Mouse (Mus musculus): ENCODE results near the gene Atad1. TPM values are rescaled to one million over a fixed set of nuclear protein-coding genes. Genes with fewer than 3 reads are reported as not detected.
"Not testable (repeated sequence)": the region's sequence is repeated elsewhere in the genome, so short reads cannot be mapped to it uniquely, and the experiment has no call there.

The Atad1 gene
- total RNA-seq, 2 experiments from 2014 or later = 104 to 105 TPM

GRCm38 (mm10) chr19:32702191-32702590 is 37.4 kb downstream of the Atad1 start:
- no peak for DNase-seq (ENCODE audit: low spot score in 2 of 2)
- intact Hi-C loops (cut with DNase I) = no loop called here

DNA sequence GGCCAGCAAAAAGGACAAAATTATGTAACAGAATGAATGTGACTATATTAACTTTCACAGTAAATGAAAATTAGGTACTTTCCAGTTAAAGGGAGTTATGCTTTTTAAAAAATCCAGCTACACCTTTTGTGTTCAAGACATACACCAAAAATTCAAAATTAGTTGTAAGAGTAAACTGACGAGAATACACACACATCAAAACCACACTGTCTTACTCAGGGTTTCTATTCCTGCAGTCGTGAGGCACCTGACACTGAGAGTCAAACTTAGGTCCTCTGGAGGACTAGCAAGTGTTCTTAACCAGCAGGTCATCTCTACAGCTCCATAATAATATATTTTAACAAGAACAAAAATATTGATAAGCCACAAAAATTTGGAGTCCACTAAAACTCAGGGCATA is 42.9 kb downstream of the Atad1 start:
- intact Hi-C loops (cut with DNase I) = no loop called here
- no peak for DNase-seq (ENCODE audit: low spot score in 2 of 2)

- peak in 1 of 2 experiments; percentile 22 for DNase-seq (ENCODE audit: low spot score in 2 of 2)
- intact Hi-C loops (cut with DNase I) = loop anchor here (5.0 to 10.0 kb wide), 2 partner anchors 192 to 715 kb away; no protein-coding TSS in a partner anchor
These were observed 49.9 kb downstream of the Atad1 start for GRCm38 (mm10) chr19:32689724-32690123.

GRCm38 (mm10) chr19:32688227-32688626 is 51.4 kb downstream of the Atad1 start:
- intact Hi-C loops (cut with DNase I) = loop anchor here (5.0 to 10.0 kb wide), 2 partner anchors 191 to 713 kb away; no protein-coding TSS in a partner anchor
- not testable (repeated sequence) for DNase-seq (ENCODE audit: low spot score in 2 of 2)

- intact Hi-C loops (cut with DNase I) = loop anchor here (5.0 to 10.0 kb wide), 2 partner anchors 190 to 713 kb away; no protein-coding TSS in a partner anchor
- peak in 1 of 2 experiments; percentile 77 for DNase-seq (ENCODE audit: low spot score in 2 of 2)
These were observed 51.9 kb downstream of the Atad1 start for GRCm38 (mm10) chr19:32687721-32688120.

DNA sequence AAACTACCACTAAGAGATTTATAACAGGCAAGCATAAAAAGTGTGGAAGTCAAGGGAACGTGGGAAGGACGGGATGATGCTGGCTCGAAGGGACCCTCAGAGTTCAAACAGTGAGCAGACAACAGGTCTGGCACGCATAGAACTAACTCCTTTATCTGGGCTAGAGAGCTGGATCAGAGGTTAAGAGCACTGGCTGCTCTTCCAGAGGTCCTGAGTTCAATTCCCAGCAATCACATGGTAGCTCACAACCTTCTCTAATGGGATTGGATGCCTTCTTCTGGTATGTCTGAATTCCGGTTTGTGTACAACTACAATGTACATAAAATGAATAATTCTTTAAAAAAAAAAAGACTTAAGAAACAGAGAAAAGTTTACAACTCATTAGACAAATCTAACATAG is 56.5 kb downstream of the Atad1 start:
- no peak for DNase-seq (ENCODE audit: low spot score in 2 of 2)
- intact Hi-C loops (cut with DNase I) = loop anchor here (10.0 kb wide), 1 partner anchor 708 kb away; no protein-coding TSS in a partner anchor

GRCm38 (mm10) chr19:32680894-32681293 is 58.7 kb downstream of the Atad1 start:
- no peak for DNase-seq (ENCODE audit: low spot score in 2 of 2)
- intact Hi-C loops (cut with DNase I) = loop anchor here (10.0 kb wide), 1 partner anchor 706 kb away; no protein-coding TSS in a partner anchor

- DNase-seq (ENCODE audit: low spot score in 2 of 2) = no peak
- intact Hi-C loops (cut with DNase I) = no loop called here
These were observed 63.8 kb downstream of the Atad1 start for GRCm38 (mm10) chr19:32675766-32676165.

DNA sequence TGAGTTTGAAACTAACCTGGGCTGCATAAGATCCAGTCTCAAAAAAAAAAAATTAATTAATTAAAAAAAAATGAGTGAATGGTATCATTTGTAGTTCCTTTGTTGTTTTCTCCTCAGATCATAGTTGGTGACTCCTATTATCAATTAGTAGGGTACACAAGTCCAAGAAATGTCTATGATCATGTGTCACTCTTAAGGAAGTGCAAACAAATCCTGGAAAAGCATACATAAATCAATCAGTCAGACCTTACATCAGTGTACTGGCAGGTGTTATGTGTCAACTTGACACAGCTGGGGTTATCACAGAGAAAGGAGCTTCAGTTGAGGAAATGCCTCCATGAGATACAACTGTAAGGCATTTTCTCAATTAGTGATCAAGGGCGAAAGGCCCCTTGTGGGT is 71.8 kb downstream of the Atad1 start:
- intact Hi-C loops (cut with DNase I); DNase-seq (ENCODE audit: low spot score in 2 of 2): not testable (repeated sequence)

DNA sequence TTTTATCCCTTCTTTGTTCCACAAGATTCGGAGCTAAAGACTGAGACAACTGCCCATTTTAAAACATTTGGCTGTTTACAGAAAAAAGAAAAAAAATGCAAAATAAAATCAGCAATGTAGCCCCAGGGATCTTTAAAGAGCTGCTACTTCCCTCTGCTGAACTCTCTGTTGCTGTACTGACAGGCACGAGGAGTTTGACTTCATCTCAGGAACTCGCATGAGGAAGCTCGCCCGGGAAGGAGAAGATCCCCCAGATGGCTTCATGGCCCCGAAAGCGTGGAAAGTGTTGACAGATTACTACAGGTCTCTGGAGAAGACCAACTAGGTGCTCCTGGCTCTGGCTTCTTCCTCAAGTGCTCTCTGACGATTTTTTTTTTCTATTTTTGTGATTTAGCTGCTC is 74.3 kb downstream of the Atad1 start:
- DNase-seq (ENCODE audit: low spot score in 2 of 2) = no peak
- intact Hi-C loops (cut with DNase I) = no loop called here

GRCm38 (mm10) chr19:32662936-32663335 is 76.7 kb downstream of the Atad1 start:
- intact Hi-C loops (cut with DNase I) = no loop called here
- no peak for DNase-seq (ENCODE audit: low spot score in 2 of 2)

DNA sequence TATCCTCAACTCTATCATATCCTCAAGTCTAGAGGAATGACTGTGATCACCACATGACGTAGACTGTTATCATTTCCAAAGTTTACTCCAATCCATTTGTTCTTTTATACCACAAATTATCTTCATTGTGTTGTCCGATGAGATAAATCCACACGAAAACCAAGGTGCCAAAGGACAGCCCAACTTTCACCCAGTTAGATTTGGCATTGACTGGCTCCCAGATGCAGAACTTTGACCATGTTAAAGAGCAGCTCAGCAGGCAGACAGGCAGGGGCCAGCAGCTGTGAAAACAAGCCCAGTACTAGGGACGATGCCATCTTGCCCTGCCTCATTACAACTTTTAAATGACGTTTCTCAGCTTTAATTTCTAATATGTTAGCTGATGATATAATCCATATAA is 80.2 kb downstream of the Atad1 start:
- intact Hi-C loops (cut with DNase I) = no loop called here
- no peak for DNase-seq (ENCODE audit: low spot score in 2 of 2)

DNA sequence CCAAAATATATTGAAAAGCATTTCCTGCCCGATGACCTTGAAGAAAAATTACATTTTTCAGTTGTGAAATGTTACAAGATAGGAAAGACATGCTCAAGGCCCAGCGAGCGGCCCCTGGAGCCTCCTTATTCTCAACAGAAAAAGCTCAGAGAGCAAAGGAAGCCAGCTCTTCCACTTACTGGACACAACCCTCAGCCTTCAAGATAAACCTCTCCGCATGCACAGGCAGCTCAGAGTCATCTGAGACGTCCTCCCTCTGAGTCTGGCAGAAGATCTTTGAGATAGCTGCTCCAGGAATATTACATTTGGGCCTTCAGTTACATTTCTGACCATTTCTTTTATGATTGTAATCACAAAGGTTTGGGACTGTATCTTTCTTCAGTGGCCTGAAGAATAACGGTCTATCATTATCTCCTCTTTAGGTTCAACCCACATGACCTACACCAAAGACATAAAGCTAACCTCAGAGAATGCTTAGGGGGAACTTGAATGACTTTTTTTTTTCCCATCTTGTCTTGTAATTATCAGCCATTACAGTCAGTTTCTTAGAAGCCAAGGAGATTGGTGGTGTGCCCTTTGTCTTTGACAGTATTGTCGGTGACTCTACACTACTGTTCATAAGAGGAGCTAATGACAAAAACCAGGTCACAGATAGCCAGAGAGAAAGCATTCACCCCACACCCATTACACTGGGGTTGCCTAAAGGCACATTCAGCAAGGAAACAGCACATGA is 85.8 kb downstream of the Atad1 start:
- intact Hi-C loops (cut with DNase I) = no loop called here
- no peak for DNase-seq (ENCODE audit: low spot score in 2 of 2)

- no peak for DNase-seq (ENCODE audit: low spot score in 2 of 2)
- intact Hi-C loops (cut with DNase I) = no loop called here
These were observed 86.5 kb downstream of the Atad1 start for GRCm38 (mm10) chr19:32653122-32653521.

- intact Hi-C loops (cut with DNase I) = no loop called here
- no peak for DNase-seq (ENCODE audit: low spot score in 2 of 2)
These were observed 88.5 kb downstream of the Atad1 start for GRCm38 (mm10) chr19:32651046-32651445.

GRCm38 (mm10) chr19:32648019-32648571 is 91.5 kb downstream of the Atad1 start:
- DNase-seq (ENCODE audit: low spot score in 2 of 2) = no peak
- intact Hi-C loops (cut with DNase I) = no loop called here

DNA sequence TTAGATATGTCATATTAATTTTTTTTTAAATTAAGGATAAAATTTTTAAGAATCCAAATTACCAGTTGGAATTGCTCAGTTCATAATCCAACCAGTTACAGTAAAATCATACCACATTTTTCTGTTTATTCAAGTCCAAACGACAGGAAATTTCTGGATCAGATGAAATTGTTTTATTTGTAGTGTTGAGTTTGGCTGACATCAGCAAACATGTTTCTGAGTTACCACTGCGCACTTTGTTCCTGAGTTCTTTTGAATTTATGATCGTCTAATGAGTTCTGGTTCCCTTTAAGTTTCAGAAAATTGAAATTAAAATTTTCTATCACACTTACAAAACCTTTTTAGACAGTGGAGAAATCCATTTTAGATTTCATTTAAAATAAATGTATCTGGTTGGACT is 93.2 kb downstream of the Atad1 start:
- no peak for DNase-seq (ENCODE audit: low spot score in 2 of 2)
- intact Hi-C loops (cut with DNase I) = no loop called here

DNA sequence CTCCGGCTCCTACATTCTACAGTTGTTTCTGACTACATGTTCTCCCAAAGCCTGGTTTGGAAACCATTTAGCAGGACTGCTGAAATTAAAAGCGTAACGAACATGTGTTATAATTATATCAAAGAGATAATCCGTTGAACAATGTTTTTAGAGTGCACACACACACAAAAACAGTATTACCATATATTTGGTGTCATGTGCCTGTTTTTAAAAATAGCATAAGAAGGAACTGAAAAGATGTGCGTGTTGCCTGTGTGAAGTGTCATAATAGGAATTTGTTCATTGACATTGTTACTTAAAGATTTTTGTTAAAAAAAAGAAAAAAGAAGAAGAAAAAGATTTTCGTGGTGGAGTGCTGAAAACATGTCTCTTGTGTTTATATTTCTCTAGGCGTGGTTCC is 93.6 kb downstream of the Atad1 start:
- intact Hi-C loops (cut with DNase I) = no loop called here
- DNase-seq (ENCODE audit: low spot score in 2 of 2) = no peak

DNA sequence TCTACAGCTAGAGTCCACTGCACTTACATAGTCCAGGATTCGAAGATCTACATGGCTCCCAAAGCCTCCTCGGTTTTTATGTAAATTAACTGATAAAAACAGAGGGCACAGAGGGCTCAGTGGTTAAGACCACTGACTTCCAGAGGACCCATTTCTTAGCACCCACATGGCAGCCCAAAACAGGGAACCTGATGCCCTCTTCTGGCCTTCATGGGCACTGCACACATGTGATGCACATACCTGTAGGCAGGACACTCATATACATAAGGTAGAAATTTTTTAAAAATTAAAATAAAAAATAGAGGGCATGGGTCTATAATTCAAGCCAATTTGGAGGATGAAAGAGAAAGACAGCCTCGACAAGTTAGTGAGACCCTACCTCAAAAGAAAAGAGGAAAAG is 95.9 kb downstream of the Atad1 start:
- no peak for DNase-seq (ENCODE audit: low spot score in 2 of 2)
- intact Hi-C loops (cut with DNase I) = no loop called here

- DNase-seq (ENCODE audit: low spot score in 2 of 2) = peak in 1 of 2 experiments; percentile 13
- intact Hi-C loops (cut with DNase I) = no loop called here
These were observed 97.6 kb downstream of the Atad1 start for GRCm38 (mm10) chr19:32641995-32642394.

GRCm38 (mm10) chr19:32641535-32641934 is 98.1 kb downstream of the Atad1 start:
- intact Hi-C loops (cut with DNase I) = no loop called here

More at GRCm38 (mm10) chr19:32641535-32641934, 98.1 kb downstream of the Atad1 start:
- peak in 1 of 2 experiments; percentile 51 for DNase-seq (ENCODE audit: low spot score in 2 of 2)

All from left cerebral cortex, postnatal 25 days (tissue).